Mouse (Mus musculus) midbrain, embryonic 13.5 days (tissue): ENCODE measurements around the gene Dctn1. TPM values are rescaled to one million over a fixed set of nuclear protein-coding genes. Genes with fewer than 3 reads are reported as not detected.

Experiments used
- ATAC-seq: fragments of 200-750 bp; cut with Nextera tagmentation; 2 replicates; pipeline ENCODE4 v1.8.0; 2017; ENCODE audit warnings: mild to moderate bottlenecking, moderate TSS enrichment, moderate library complexity
- H3K27ac ChIP-seq: fragments of 300-500 bp; sonication (generic); 2 replicates; pipeline ENCODE4 v1.5.1; 2015; ENCODE audit warnings: inconsistent platforms, mild to moderate bottlenecking, moderate library complexity
- H3K27me3 ChIP-seq: fragments of 300-500 bp; sonication (generic); 2 replicates; pipeline ENCODE4 v1.6.1; 2015; ENCODE audit warnings: mild to moderate bottlenecking, inconsistent platforms
- H3K36me3 ChIP-seq: fragments of 300-500 bp; sonication (generic); 2 replicates; pipeline ENCODE4 v1.6.1; 2015; ENCODE audit warnings: mild to moderate bottlenecking, inconsistent platforms
- H3K4me1 ChIP-seq: fragments of 300-500 bp; sonication (generic); replicated peaks from 2 replicates; pipeline ENCODE4 v1.6.1; 2015; ENCODE audit warnings: inconsistent platforms
- H3K4me2 ChIP-seq: fragments of 300-500 bp; sonication (generic); replicated peaks from 2 replicates; pipeline ENCODE4 v1.6.1; 2015; ENCODE audit warnings: moderate library complexity, mild to moderate bottlenecking, inconsistent platforms
- H3K4me3 ChIP-seq: fragments of 300-500 bp; sonication (generic); replicated peaks from 2 replicates; pipeline ENCODE4 v1.5.1; 2015; ENCODE audit warnings: mild to moderate bottlenecking, inconsistent platforms
- H3K9ac ChIP-seq: fragments of 300-500 bp; sonication (generic); replicated peaks from 2 replicates; pipeline ENCODE4 v1.6.1; 2015; ENCODE audit warnings: mild to moderate bottlenecking, inconsistent platforms
- H3K9me3 ChIP-seq: fragments of 300-500 bp; sonication (generic); 2 replicates; pipeline ENCODE4 v1.6.1; 2016; ENCODE audit warnings: mild to moderate bottlenecking, inconsistent platforms
- WGBS: fragments of 180-500 bp; shearing (Covaris S2); methylation state at CpG from one replicate; pipeline ENCODE4 v1.1.7; 2015; 5-methylcytosine and 5-hydroxymethylcytosine counted together
- polyA plus RNA-seq: library from polyadenylated mRNA; unstranded; fragments of >200 nt; fragmentation: Nextera tagmentation; extraction: Ambion mirVana; gene quantifications from 2 replicates; pipeline ENCODE4 v1.2.1, GENCODE M21; 2015

Dctn1 gene
- 127 and 140 TPM in 2 replicates for polyA plus RNA-seq

GRCm38 (mm10) chr6:83165607-83166242 lies at the start of gene Dctn1:
TSS of gene Dctn1 (plus strand) at chr6:83165920.
- under 1% methylated on average over 55 of the region's 58 CpGs for WGBS

GRCm38 (mm10) chr6:83116373-83117164 lies 49.2 kb upstream of the Dctn1 start:
- Histone ChIP-seq H3K4me1 (peaks cover 56% of the 10 kb centered on the region), H3K27me3 (no peaks in the 10 kb centered on the region), H3K36me3 (peaks cover 33% of the 10 kb centered on the region), H3K4me3 (peak overlapping the region; percentile 88), H3K9ac (peak overlapping the region; percentile 93), H3K9me3 (no peaks in the 10 kb centered on the region), H3K4me2 (peak overlapping the region; percentile 88), H3K27ac (0 out of 2 replicates have a peak overlapping the region, but pooled peaks have one; percentile 84)
- 80% methylated on average over 11 of the region's 11 CpGs for WGBS
- ATAC-seq, result no peak

More at GRCm38 (mm10) chr6:83165607-83166242, at the start of gene Dctn1:
- peak within 1 kb of the TSS; percentile 89 for H3K27ac ChIP-seq
- H3K4me3 ChIP-seq, result peak within 1 kb of the TSS; percentile 83
- H3K4me2 ChIP-seq, result peak within 1 kb of the TSS; percentile 79
- 0 out of 2 replicates have a peak, but pooled peaks cover 3% of the 10 kb centered on the region for H3K36me3 ChIP-seq
- peaks cover 62% of the 10 kb centered on the region for H3K4me1 ChIP-seq
- H3K27me3 ChIP-seq, result peaks cover 33% of the 10 kb centered on the region
- peak within 1 kb of the TSS; percentile 92 for H3K9ac ChIP-seq
- peak; percentile 88 for ATAC-seq
- no peaks in the 10 kb centered on the region for H3K9me3 ChIP-seq

GRCm38 (mm10) chr6:83117165-83117438 lies 48.6 kb upstream of the Dctn1 start:
- 88% methylated on average over 4 of the region's 4 CpGs for WGBS
- peak overlapping the region; percentile 88; the same call in 1 of the 2 replicates for H3K4me3 ChIP-seq
- H3K4me1 ChIP-seq, result peaks cover 57% of the 10 kb centered on the region
- H3K9ac ChIP-seq, result peak overlapping the region; percentile 93; the same call in 1 of the 2 replicates
- H3K27ac ChIP-seq, result no peak overlapping the region
- ATAC-seq, result no peak
- peaks cover 33% of the 10 kb centered on the region for H3K36me3 ChIP-seq
- H3K27me3 ChIP-seq, result no peaks in the 10 kb centered on the region
- no peaks in the 10 kb centered on the region for H3K9me3 ChIP-seq
- H3K4me2 ChIP-seq, result peak overlapping the region; percentile 88

- Histone ChIP-seq H3K4me3 (0 out of 2 replicates have a peak overlapping the region, but pooled peaks have one; percentile 1), H3K9me3 (no peaks in the 10 kb centered on the region)
Observed at GRCm38 (mm10) chr6:83117616-83118015, 48.1 kb upstream of the Dctn1 start.

GRCm38 (mm10) chr6:83118369-83118768 lies 47.4 kb upstream of the Dctn1 start:
- Histone ChIP-seq H3K36me3 (peaks cover 33% of the 10 kb centered on the region), H3K9ac (no peak overlapping the region), H3K27me3 (no peaks in the 10 kb centered on the region), H3K4me1 (peaks cover 70% of the 10 kb centered on the region), H3K4me2 (no peak overlapping the region), H3K9me3 (no peaks in the 10 kb centered on the region), H3K27ac (no peak overlapping the region), H3K4me3 (no peak overlapping the region)
- no peak for ATAC-seq
- 86% methylated on average over 11 of the region's 11 CpGs for WGBS

More at GRCm38 (mm10) chr6:83117616-83118015, 48.1 kb upstream of the Dctn1 start:
- ATAC-seq, result no peak
- H3K4me2 ChIP-seq, result no peak overlapping the region
- WGBS, result 94% methylated on average over 13 of the region's 13 CpGs
- peaks cover 62% of the 10 kb centered on the region for H3K4me1 ChIP-seq
- H3K36me3 ChIP-seq, result peaks cover 33% of the 10 kb centered on the region
- H3K9ac ChIP-seq, result no peak overlapping the region
- no peaks in the 10 kb centered on the region for H3K27me3 ChIP-seq
- no peak overlapping the region for H3K27ac ChIP-seq

GRCm38 (mm10) chr6:83118825-83119733 lies 46.6 kb upstream of the Dctn1 start:
- Histone ChIP-seq H3K27me3 (no peaks in the 10 kb centered on the region), H3K36me3 (peaks cover 33% of the 10 kb centered on the region), H3K4me3 (peak overlapping the region; percentile 74), H3K9me3 (no peaks in the 10 kb centered on the region), H3K27ac (peak overlapping the region; percentile 9; the same call in 1 of the 2 replicates), H3K4me1 (peaks cover 77% of the 10 kb centered on the region), H3K4me2 (peak overlapping the region; percentile 98), H3K9ac (peak overlapping the region; percentile 92)
- ATAC-seq, result no peak
- 88% methylated on average over 14 of the region's 14 CpGs for WGBS

- Histone ChIP-seq H3K4me2 (peak overlapping the region; percentile 98), H3K36me3 (peaks cover 33% of the 10 kb centered on the region), H3K9ac (peak overlapping the region; percentile 92), H3K27ac (0 out of 2 replicates have a peak overlapping the region, but pooled peaks have one; percentile 9), H3K9me3 (no peaks in the 10 kb centered on the region), H3K4me1 (peaks cover 79% of the 10 kb centered on the region), H3K4me3 (peak overlapping the region; percentile 74), H3K27me3 (no peaks in the 10 kb centered on the region)
- ATAC-seq, result no peak
- 49% methylated on average over 7 of the region's 7 CpGs for WGBS
Observed at GRCm38 (mm10) chr6:83119734-83120051, 46.0 kb upstream of the Dctn1 start.

- WGBS, result under 1% methylated on average over 38 of the region's 38 CpGs
- Histone ChIP-seq H3K36me3 (peaks cover 33% of the 10 kb centered on the region), H3K4me1 (peaks cover 76% of the 10 kb centered on the region), H3K9ac (peak within 1 kb of the TSS; percentile 92), H3K27ac (peak within 1 kb of the TSS; percentile 99), H3K9me3 (no peaks in the 10 kb centered on the region), H3K4me2 (peak within 1 kb of the TSS; percentile 98), H3K4me3 (peak within 1 kb of the TSS; percentile 74), H3K27me3 (no peaks in the 10 kb centered on the region)
- peak; percentile 95 for ATAC-seq
Observed at GRCm38 (mm10) chr6:83120930-83121862, 44.5 kb upstream of the Dctn1 start, which contains the start of gene Wbp1. TSS of gene Wbp1 (minus strand) at chr6:83121559.

- H3K9me3 ChIP-seq, result no peaks in the 10 kb centered on the region
- peak overlapping the region; percentile 74 for H3K4me3 ChIP-seq
- H3K27me3 ChIP-seq, result no peaks in the 10 kb centered on the region
- peak overlapping the region; percentile 99 for H3K27ac ChIP-seq
- WGBS, result 1% methylated on average over 47 of the region's 52 CpGs
- peak overlapping the region; percentile 98 for H3K4me2 ChIP-seq
- peaks cover 28% of the 10 kb centered on the region for H3K36me3 ChIP-seq
- peaks cover 67% of the 10 kb centered on the region for H3K4me1 ChIP-seq
- ATAC-seq, result peak; percentile 8; the same call in 1 of the 2 replicates
- H3K9ac ChIP-seq, result peak overlapping the region; percentile 91
Observed at GRCm38 (mm10) chr6:83121863-83122710, 43.6 kb upstream of the Dctn1 start.

GRCm38 (mm10) chr6:83122961-83123360 lies 42.8 kb upstream of the Dctn1 start:
- H3K9me3 ChIP-seq, result no peaks in the 10 kb centered on the region
- WGBS, result 72% methylated on average over 5 of the region's 5 CpGs
- H3K36me3 ChIP-seq, result peaks cover 20% of the 10 kb centered on the region
- H3K4me3 ChIP-seq, result peak overlapping the region; percentile 74
- peak overlapping the region; percentile 99; the same call in 1 of the 2 replicates for H3K27ac ChIP-seq
- H3K27me3 ChIP-seq, result no peaks in the 10 kb centered on the region
- ATAC-seq, result no peak
- peak overlapping the region; percentile 98 for H3K4me2 ChIP-seq
- H3K9ac ChIP-seq, result peak overlapping the region; percentile 91; the same call in 1 of the 2 replicates
- H3K4me1 ChIP-seq, result peaks cover 60% of the 10 kb centered on the region
